Mouse (Mus musculus): ENCODE results near the gene Chst13.

DNA sequence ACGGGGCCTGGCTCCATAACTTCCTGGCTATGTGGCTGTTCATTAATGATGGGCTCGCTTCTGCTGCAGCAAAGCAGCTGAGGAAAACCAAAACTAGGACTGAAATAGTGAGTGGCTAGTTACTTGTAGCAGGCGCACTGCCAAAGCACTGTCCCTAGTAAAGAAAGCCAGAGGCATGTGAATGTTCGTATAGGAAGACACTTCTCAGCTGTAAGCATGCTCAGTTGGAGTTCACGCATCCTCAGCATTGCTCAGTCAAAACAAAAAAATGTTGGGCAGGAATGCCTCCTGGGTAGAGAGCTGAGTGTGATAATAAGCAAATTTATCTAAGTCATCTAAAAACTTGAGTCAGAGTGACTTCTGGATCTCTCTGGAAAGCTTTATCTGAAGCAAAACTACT, 33.2 kb upstream of the Chst13 start:
- no peak for TF ChIP-seq POLR2A (IDR thresholded peaks at IDR 0.05; ENCODE audit: insufficient read depth, low read length)
- no peak for TF ChIP-seq CTCF (IDR thresholded peaks at IDR 0.05; ENCODE audit: low read depth, low read length)
- TF ChIP-seq EP300 (IDR thresholded peaks at IDR 0.05; ENCODE audit: insufficient read depth, low read depth, low read length): no peak

All from ES-Bruce4 (cell line).